Mouse (Mus musculus) G1E (cell line): Measurements from ENCODE around the gene Gnat3. TPM values are rescaled to one million over a fixed set of nuclear protein-coding genes. Genes with fewer than 3 reads are reported as not detected.

Source experiments
- ATAC-seq: 2 replicates; pipeline ENCODE4 v1.8.0; 2016; ENCODE audit warnings: mild to moderate bottlenecking; ENCODE audit not compliant: insufficient number of reproducible peaks, poor library complexity, low FRiP score, severe bottlenecking; ENCODE audit errors: extremely low read depth
- DNase-seq: peaks from one replicate; pipeline ENCODE4 v3.0.0; 2012; ENCODE audit warnings: low spot score
- H3K27me3 ChIP-seq: 2 replicates; pipeline ENCODE4 v1.6.1; 2012; ENCODE audit warnings: mild to moderate bottlenecking, low read length, inconsistent platforms; ENCODE audit not compliant: insufficient read depth
- H3K36me3 ChIP-seq: replicated peaks from 2 replicates; pipeline ENCODE3; 2012; ENCODE audit warnings: mild to moderate bottlenecking, inconsistent platforms
- H3K4me1 ChIP-seq: 2 replicates; pipeline ENCODE4 v1.6.1; 2012; ENCODE audit warnings: low read depth, low read length, inconsistent platforms, mixed read lengths; ENCODE audit not compliant: insufficient read depth
- H3K4me3 ChIP-seq: 2 replicates; pipeline ENCODE4 v1.5.1; 2012; ENCODE audit warnings: low read depth, mild to moderate bottlenecking, inconsistent platforms, low read length, moderate library complexity, mixed read lengths
- H3K9me3 ChIP-seq: replicated peaks from 2 replicates; pipeline ENCODE4 v1.6.1; 2012; ENCODE audit warnings: inconsistent platforms
- CTCF ChIP-seq: IDR thresholded peaks from 2 replicates; pipeline ENCODE4 v1.5.1; 2012; ENCODE audit warnings: low read depth, low read length, inconsistent platforms, mixed read lengths
- GATA1 ChIP-seq: IDR thresholded peaks from 2 replicates; pipeline ENCODE4 v1.6.1; 2012; ENCODE audit warnings: borderline replicate concordance, low read length, inconsistent platforms, mixed read lengths
- GATA2 ChIP-seq: IDR thresholded peaks from 2 replicates; pipeline ENCODE4 v1.6.1; 2012; ENCODE audit warnings: low read depth, low read length, inconsistent platforms, borderline replicate concordance
- POLR2AphosphoS5 ChIP-seq: IDR thresholded peaks from 2 replicates; pipeline ENCODE4 v1.6.1; 2012; ENCODE audit warnings: low read depth, low read length, inconsistent platforms; ENCODE audit not compliant: insufficient replicate concordance
- TAL1 ChIP-seq: conservative IDR thresholded peaks from 2 replicates; pipeline ENCODE4 v1.6.1; 2012; ENCODE audit warnings: low read depth, low read length, inconsistent platforms, mixed read lengths
- polyA plus RNA-seq: library from polyadenylated mRNA; stranded (reverse); fragments of >175 nt; gene quantifications from 2 replicates; pipeline ENCODE4 v1.2.3, GENCODE M21; 2012
- total RNA-seq, 2 experiments: library from RNA; stranded (forward) in 1 of 2; stranded (reverse) in 1 of 2; fragments of 200-1000 nt in 1 of 2; fragments of >200 nt in 1 of 2; fragmentation: Nextera tagmentation in 1 of 2; gene quantifications; 2 replicates each; pipeline ENCODE4 v1.2.3; 2014 to 2017

Gene Gnat3
- total and polyA plus RNA-seq, 3 experiments, result 1.2 TPM; not detected in 2

- no peaks in the 10 kb centered on the region for H3K27me3 ChIP-seq
- DNase-seq, result no peak
- no peaks in the 10 kb centered on the region for H3K9me3 ChIP-seq
- ATAC-seq, result no peak
- no peaks in the 10 kb centered on the region for H3K36me3 ChIP-seq
- TF ChIP-seq POLR2AphosphoS5 (no peak), CTCF (no peak), GATA1 (no peak), TAL1 (no peak), GATA2 (no peak)
- peaks cover 18% of the 10 kb centered on the region; the same call in 1 of the 2 replicates for H3K4me1 ChIP-seq
- H3K4me3 ChIP-seq, result no peak overlapping the region
Measured at GRCm38 (mm10) chr5:18003675-18004074, 41.3 kb downstream of the Gnat3 start.

DNA sequence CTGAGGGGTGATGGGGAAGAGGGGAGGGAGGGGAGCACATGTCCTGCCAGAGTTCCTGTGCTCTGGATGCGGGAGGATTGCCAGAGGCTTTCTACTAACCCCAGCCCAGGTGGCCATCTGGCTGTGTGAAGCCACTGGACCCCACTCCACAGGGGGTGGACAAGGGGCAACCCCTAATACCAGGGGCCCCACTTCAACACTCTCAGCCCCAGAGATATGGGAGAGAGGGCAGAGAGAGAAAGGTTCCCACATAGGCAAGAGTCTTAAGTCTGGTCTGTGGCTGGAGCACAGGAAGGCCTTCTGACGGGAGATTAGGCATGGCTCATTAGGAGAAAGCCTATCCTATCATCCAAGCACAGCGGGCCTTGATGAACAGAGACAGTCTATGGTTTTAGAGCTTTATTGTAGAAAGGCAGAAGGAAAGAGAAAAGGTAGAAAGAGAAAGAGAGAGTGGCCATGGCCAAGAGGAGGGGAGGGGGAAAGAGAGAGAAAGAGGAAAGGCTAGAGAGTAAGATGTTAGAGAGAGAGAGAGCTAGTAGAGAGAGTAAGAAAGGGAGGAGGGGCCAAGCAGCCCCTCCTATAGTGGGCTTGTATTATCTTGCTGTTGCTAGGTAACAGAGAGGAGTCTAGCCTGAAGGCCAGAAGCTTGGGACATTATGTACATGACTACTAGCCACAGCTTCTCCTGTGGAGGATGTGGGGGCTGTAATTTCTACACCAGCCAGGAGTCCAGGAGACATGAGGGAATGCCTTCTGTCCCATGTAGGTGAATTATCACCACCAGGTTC, 42.7 kb downstream of the Gnat3 start:
- no peak for TF ChIP-seq POLR2AphosphoS5
- TF ChIP-seq GATA1, result no peak
- ATAC-seq, result no peak
- Histone ChIP-seq H3K4me3 (no peak overlapping the region), H3K36me3 (no peaks in the 10 kb centered on the region), H3K27me3 (no peaks in the 10 kb centered on the region), H3K4me1 (peaks cover 18% of the 10 kb centered on the region; the same call in 1 of the 2 replicates), H3K9me3 (no peaks in the 10 kb centered on the region)
- DNase-seq, result no peak

- peaks cover 17% of the 10 kb centered on the region for H3K4me1 ChIP-seq
- H3K4me3 ChIP-seq, result no peak overlapping the region
- no peaks in the 10 kb centered on the region for H3K9me3 ChIP-seq
- DNase-seq (no peak), ATAC-seq (no peak)
- TF ChIP-seq TAL1 (no peak), GATA1 (no peak), CTCF (no peak), GATA2 (no peak), POLR2AphosphoS5 (no peak)
- no peaks in the 10 kb centered on the region for H3K27me3 ChIP-seq
- no peaks in the 10 kb centered on the region for H3K36me3 ChIP-seq
Measured at GRCm38 (mm10) chr5:18006157-18006556, 43.8 kb downstream of the Gnat3 start.

- no peaks in the 10 kb centered on the region for H3K27me3 ChIP-seq
- TF ChIP-seq CTCF, result no peak
- TF ChIP-seq GATA1, result no peak
- no peak for TF ChIP-seq GATA2
- TF ChIP-seq POLR2AphosphoS5, result no peak
- TF ChIP-seq TAL1, result no peak
- H3K4me1 ChIP-seq, result peaks cover 22% of the 10 kb centered on the region
- no peak for ATAC-seq
- H3K4me3 ChIP-seq, result no peak overlapping the region
- H3K36me3 ChIP-seq, result no peaks in the 10 kb centered on the region
- no peaks in the 10 kb centered on the region for H3K9me3 ChIP-seq
- no peak for DNase-seq
Measured at GRCm38 (mm10) chr5:18007067-18007466, 44.7 kb downstream of the Gnat3 start.

- DNase-seq, result no peak
- H3K27me3 ChIP-seq, result no peaks in the 10 kb centered on the region
- H3K36me3 ChIP-seq, result no peaks in the 10 kb centered on the region
- no peak overlapping the region for H3K4me3 ChIP-seq
- H3K9me3 ChIP-seq, result no peaks in the 10 kb centered on the region
- ATAC-seq, result peak; percentile 31; the same call in 1 of the 2 replicates
- TF ChIP-seq POLR2AphosphoS5 (no peak), GATA1 (no peak), GATA2 (no peak), TAL1 (no peak), CTCF (no peak)
- H3K4me1 ChIP-seq, result peaks cover 38% of the 10 kb centered on the region
Measured at GRCm38 (mm10) chr5:18010301-18010700, 48.0 kb downstream of the Gnat3 start.

GRCm38 (mm10) chr5:18013196-18013595, 50.8 kb downstream of the Gnat3 start:
- H3K36me3 ChIP-seq, result no peaks in the 10 kb centered on the region
- H3K4me3 ChIP-seq, result no peak overlapping the region
- ATAC-seq, result no peak
- no peak for DNase-seq
- no peaks in the 10 kb centered on the region for H3K9me3 ChIP-seq
- TF ChIP-seq GATA1, result no peak
- TF ChIP-seq TAL1, result no peak
- TF ChIP-seq POLR2AphosphoS5, result no peak
- H3K27me3 ChIP-seq, result no peaks in the 10 kb centered on the region
- H3K4me1 ChIP-seq, result peaks cover 26% of the 10 kb centered on the region
